Mouse (Mus musculus) ovary, adult 2 months (tissue): ENCODE data around the gene 1500015O10Rik. TPM values are rescaled to one million over a fixed set of nuclear protein-coding genes. Genes with fewer than 3 reads are reported as not detected.

Experiments used
- polyA plus RNA-seq: library from polyadenylated mRNA; depleted of rRNA; stranded (reverse); fragments of >200 nt; gene quantifications from 2 replicates; pipeline ENCODE4 v1.2.3, GENCODE M21; 2012; rRNA removed

Gene 1500015O10Rik
- polyA plus RNA-seq, result 36.7 and 41.2 TPM in 2 replicates

GRCm38 (mm10) chr1:43730491-43730924 is at the start of gene 1500015O10Rik:
TSS of gene 1500015O10Rik (plus strand) at chr1:43730602.

Other genes with a start within 250 kb of the 1500015O10Rik start
- 23.5 and 25.2 TPM in 2 replicates for gene Uxs1, start 97.2 kb downstream of the 1500015O10Rik start, polyA plus RNA-seq
- gene Tpp2, start 203.0 kb downstream of the 1500015O10Rik start, polyA plus RNA-seq, result 5.2 and 5.8 TPM in 2 replicates